Mouse (Mus musculus): Measurements from ENCODE around the gene Lrrc29.

DNA sequence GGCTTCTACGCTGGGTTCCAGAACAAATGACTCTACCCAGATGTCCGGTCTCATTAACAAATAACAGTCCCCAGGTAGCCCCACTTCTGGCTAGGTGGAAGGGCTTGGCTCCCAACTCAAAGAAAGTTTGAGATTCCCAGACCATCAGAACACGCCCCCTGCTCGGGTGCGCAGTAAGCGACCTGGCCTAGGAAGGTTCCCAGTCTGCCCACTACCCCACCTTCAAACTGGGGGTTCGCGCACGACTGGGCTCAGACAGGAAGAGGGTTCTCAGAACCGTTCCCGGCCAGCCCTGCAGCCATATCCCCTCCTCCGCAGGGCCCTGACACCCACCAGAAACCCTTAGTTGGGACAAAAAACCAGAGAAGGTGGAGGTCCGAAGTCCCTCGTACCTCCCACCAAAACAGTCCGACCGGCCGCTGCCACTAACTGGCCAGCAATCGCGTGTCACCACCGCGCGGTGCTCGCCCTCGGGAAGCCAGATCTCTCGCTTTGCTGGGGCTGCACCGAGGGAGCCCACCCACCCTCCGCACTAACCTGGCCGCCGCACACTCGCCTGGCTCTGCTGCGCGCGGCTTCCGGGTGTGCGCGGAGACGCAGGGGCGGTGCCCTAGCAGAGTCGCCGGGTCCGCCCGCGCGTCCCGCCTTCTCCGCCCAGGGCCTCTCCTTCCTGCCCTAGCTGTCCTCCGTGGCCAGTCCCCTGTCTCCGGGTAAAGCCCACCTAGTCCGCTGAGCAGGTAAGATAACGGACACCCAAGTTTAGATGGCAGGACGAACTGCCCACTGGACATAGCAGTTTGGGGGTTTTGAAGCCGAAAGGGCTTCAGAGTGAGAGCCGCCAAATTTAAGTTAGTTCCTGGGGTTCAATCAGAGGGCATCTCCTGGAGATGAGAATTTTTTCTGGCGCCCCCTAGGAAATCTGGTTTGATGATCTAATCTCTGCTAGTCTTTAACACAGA, 61.8 kb downstream of the Lrrc29 start, which contains the start of the genes Tradd and Fbxl8:
- TF ChIP-seq POLR2A (IDR thresholded peaks at IDR 0.05; ENCODE audit: insufficient read depth, low read length) (no peak), CTCF (IDR thresholded peaks at IDR 0.05; ENCODE audit: low read depth, low read length) (no peak), EP300 (IDR thresholded peaks at IDR 0.05; ENCODE audit: insufficient read depth, low read depth, low read length) (no peak)

Measured in ES-Bruce4 (cell line).